Mouse (Mus musculus) CD4-positive helper T cell, adult 2 months (primary cell): ENCODE measurements around the gene Fam13c.

Source experiments
- DNase-seq: peaks from one replicate; pipeline ENCODE4 v3.0.0-alpha.2; 2012; ENCODE audit warnings: low read depth, missing footprints, low spot score

Fam13c gene

GRCm38 (mm10) chr10:70520143-70521131, 80.2 kb downstream of the Fam13c start:
- no peak for DNase-seq

GRCm38 (mm10) chr10:70521379-70521778, 81.1 kb downstream of the Fam13c start:
- DNase-seq, result no peak

- no peak for DNase-seq
These were observed 90.0 kb downstream of the Fam13c start for GRCm38 (mm10) chr10:70530185-70530823.

DNA sequence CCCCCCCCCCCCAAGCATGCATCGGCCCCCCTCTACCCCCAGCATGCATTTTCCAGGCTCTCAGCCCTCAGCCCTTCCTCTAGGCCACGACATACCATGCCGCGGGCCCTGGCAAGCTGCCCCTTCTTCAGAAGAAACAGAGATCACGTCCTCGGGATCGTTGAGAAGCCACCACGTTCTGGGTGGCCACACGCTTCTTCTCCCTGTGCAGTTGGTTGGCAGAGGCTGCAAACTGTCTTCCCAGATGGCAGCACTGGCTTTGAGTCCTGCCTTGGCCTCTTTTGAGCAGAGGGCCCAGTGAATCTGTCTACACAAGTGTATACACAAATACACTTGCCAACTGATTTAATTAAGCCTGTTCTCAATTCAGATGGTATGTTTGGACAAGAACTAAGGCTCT, 92.0 kb downstream of the Fam13c start:
- no peak for DNase-seq

DNA sequence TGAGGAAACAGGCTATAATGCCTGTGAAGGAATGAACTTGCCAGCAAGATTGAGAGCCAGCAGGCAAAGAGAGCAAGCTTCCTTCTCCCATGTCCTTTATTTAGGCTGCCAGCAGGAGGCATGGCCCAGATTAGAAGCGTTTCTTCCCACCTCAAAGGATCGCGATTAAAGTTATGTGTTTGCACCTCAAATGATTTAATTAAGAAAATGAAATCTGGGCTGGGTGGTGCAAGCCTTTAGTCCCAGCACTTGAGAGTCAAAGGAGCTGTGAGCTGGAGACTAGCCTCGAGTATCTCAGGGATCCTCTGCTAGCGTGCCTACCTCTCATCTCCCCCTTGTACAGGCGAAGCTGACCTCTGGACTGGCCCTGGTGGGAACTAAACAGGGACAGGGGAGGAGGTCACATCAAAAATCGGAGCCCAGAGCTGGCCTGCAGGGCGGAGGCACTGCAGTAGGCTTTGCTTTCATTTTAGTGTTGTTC, 93.1 kb downstream of the Fam13c start:
- no peak for DNase-seq

DNA sequence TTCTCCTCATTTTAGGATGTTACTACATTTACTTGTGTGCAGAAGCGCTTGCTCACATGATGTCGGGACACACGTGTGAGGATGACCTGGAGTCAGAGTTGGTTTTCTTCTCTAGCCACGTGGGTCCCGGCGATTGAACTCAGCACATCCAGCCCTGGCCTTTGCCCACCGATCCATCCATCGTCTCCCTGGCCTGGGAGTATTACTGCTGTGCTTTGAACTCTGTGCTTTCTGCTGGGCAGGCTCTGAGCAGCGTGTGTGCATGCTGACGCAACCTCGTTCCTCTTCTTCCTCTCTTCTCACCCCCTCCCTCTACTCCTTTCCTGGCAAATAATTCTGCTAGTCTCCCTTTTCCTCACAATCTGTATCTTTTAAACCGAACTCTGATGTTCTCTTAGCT, 93.7 kb downstream of the Fam13c start:
- no peak for DNase-seq

DNA sequence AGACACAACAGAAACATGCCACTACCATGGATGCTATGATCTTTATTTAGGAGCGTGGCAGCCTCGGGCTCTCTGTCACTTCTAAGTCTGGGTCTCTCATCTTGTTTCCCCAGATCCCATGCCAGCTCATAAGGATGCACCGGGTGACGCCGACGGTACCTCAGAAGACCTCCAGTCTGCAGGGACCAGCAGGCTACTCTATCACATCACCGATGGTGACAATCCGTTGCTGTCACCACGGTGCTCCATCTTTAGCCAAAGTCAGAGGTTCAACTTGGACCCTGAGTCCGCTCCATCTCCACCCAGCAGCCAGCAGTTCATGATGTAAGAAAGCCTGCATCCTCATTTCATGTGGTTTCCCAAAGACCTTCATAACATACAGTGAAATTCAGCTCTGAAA, 94.3 kb downstream of the Fam13c start:
- no peak for DNase-seq

- DNase-seq, result no peak
These were observed 95.1 kb downstream of the Fam13c start for GRCm38 (mm10) chr10:70535401-70535800.

- no peak for DNase-seq
These were observed 97.4 kb downstream of the Fam13c start for GRCm38 (mm10) chr10:70537694-70538093.

DNA sequence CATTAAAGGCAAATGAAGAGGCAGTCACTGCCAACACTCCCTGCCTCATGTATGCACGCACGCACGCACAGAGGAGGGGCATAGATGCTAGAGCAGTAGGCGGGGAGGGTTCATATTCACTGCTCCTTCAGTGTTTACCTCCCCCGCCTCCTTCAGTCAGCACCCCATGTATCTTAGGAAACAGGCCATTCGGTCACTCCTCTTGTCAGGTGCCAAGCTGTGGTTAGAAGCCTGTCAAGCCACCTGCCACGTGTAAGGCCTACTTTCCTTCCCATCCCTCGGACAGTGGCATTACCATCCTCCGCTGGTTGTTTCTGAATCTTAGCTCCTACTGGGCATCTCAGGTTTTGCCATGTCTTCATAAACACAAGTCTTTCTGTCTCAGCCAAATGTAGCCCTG, 99.0 kb downstream of the Fam13c start:
- no peak for DNase-seq

- DNase-seq, result no peak
These were observed 100.3 kb downstream of the Fam13c start for GRCm38 (mm10) chr10:70540456-70541195.

- DNase-seq, result no peak
These were observed 102.6 kb downstream of the Fam13c start for GRCm38 (mm10) chr10:70542857-70543256.

GRCm38 (mm10) chr10:70552531-70552930, 112.2 kb downstream of the Fam13c start:
- no peak for DNase-seq

- no peak for DNase-seq
These were observed 123.4 kb downstream of the Fam13c start for GRCm38 (mm10) chr10:70563636-70564035.

- no peak for DNase-seq
These were observed 141.4 kb downstream of the Fam13c start for GRCm38 (mm10) chr10:70581556-70582211.

- DNase-seq, result no peak
These were observed 143.9 kb downstream of the Fam13c start for GRCm38 (mm10) chr10:70584171-70584570.

DNA sequence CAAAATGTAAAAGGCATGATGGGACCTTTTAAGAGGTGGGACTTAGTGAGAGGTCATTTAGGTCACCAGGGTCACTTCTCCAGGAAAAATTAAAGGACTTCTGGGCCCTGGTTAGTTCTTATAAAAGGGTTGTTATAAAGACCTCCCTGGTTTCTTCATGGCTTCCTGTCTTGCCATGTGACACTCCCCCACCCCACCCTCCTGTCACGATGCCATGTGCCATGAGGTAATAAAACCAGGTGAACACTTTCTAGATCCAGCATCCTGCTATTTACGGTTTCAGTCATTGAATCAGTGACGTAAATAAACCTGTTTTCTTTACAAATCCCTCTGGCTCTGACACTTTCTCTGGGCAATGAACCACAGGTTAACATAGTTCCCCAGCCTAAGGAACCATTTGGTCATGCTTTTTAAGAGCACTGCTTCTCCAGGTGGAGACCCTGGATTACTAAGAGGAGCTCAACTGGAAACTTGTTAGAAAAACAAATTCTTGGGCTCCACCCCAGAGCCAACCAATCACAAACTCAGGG, 146.7 kb downstream of the Fam13c start:
- no peak for DNase-seq

DNA sequence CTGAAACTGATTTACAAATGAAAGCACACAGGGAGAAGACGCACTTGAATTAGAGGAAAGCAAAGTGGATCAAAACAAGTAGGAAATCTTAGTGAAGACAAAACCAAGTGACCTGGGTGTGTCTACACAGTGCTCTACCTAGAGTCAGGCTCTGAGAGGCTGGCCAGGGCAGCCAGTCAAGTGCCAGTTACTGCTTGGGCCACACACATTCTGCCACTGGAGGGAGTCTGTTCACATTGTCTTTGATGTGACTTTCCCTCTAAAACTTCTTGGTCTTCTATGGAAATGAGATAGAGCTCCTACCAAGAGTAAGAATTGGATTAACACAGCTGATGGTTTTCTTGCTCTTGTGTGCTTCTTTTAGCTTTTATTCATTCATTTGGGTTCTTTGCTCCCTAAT, 153.7 kb downstream of the Fam13c start:
- no peak for DNase-seq

GRCm38 (mm10) chr10:70598081-70598515, 157.8 kb downstream of the Fam13c start:
- no peak for DNase-seq

DNA sequence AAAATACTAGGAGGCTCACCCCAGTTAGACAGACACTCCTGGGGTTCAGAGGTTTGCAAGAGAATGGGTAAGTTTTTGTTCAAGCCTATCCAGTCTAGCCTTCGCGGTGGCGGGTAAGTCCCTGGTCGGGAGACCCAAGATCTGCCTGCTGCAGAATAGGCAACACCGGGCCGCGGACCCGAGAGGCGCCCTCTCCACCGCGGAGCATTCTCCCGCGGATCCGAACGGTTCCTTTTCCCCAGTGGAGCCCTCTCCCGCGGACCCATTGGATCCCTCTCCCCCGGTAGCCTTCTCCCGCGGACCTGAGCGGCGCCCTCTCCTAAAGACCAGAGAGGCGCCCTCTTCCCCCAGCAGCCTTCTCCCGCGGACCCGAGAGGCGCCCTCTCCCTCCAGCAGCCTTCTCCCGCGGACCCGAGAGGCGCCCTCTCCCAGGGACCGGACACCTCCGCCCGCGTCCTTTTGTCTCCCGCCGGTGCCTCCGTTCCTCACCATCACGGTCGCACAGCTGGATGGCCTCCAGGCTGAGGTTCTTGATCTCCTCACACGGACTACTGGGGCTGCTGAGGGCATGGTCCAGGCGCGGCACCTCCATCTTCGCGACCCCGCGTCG, 158.3 kb downstream of the Fam13c start:
- no peak for DNase-seq
